Mouse (Mus musculus): Measurements from ENCODE around the gene Dcaf8. TPM values are rescaled to one million over a fixed set of nuclear protein-coding genes. Genes with fewer than 3 reads are reported as not detected.

The Dcaf8 gene
- total RNA-seq, 2 experiments from 2014 or later: 131 to 134 TPM

- intact Hi-C loops (cut with DNase I; ENCODE audit: low total_unique reads): no loop called here
Observed at GRCm38 (mm10) chr1:172140825-172141224, 7.1 kb upstream of the Dcaf8 start.

GRCm38 (mm10) chr1:172141529-172141928, 6.4 kb upstream of the Dcaf8 start:
- no peak for DNase-seq

More at GRCm38 (mm10) chr1:172140825-172141224, 7.1 kb upstream of the Dcaf8 start:
- DNase-seq: no peak

GRCm38 (mm10) chr1:172143570-172143969, 4.3 kb upstream of the Dcaf8 start:
- DNase-seq: no peak
- intact Hi-C loops (cut with DNase I; ENCODE audit: low total_unique reads): no loop called here

More at GRCm38 (mm10) chr1:172141529-172141928, 6.4 kb upstream of the Dcaf8 start:
- intact Hi-C loops (cut with DNase I; ENCODE audit: low total_unique reads): no loop called here

GRCm38 (mm10) chr1:172148279-172148954, 533 bp downstream of the Dcaf8 start:
- DNase-seq: peak; percentile 24
- intact Hi-C loops (cut with DNase I; ENCODE audit: low total_unique reads): no loop called here

- no peak for DNase-seq
- intact Hi-C loops (cut with DNase I; ENCODE audit: low total_unique reads): no loop called here
Observed at GRCm38 (mm10) chr1:172148955-172149815, 1.3 kb downstream of the Dcaf8 start.

GRCm38 (mm10) chr1:172154536-172154935, 6.7 kb downstream of the Dcaf8 start:
- intact Hi-C loops (cut with DNase I; ENCODE audit: low total_unique reads): no loop called here
- DNase-seq: no peak

GRCm38 (mm10) chr1:172155518-172155917, 7.6 kb downstream of the Dcaf8 start:
- intact Hi-C loops (cut with DNase I; ENCODE audit: low total_unique reads): no loop called here
- no peak for DNase-seq

- intact Hi-C loops (cut with DNase I; ENCODE audit: low total_unique reads): loop anchor here (10.0 kb wide), 1 partner anchor 85 kb away; no protein-coding TSS in a partner anchor
- DNase-seq: no peak
Observed at GRCm38 (mm10) chr1:172159970-172160369, 12.1 kb downstream of the Dcaf8 start.

- DNase-seq: no peak
- intact Hi-C loops (cut with DNase I; ENCODE audit: low total_unique reads): loop anchor here (10.0 kb wide), 1 partner anchor 84 kb away; no protein-coding TSS in a partner anchor
Observed at GRCm38 (mm10) chr1:172160508-172160907, 12.6 kb downstream of the Dcaf8 start.

- DNase-seq: no peak
- intact Hi-C loops (cut with DNase I; ENCODE audit: low total_unique reads): loop anchor here (10.0 kb wide), 1 partner anchor 83 kb away; no protein-coding TSS in a partner anchor
Observed at GRCm38 (mm10) chr1:172162009-172162408, 14.1 kb downstream of the Dcaf8 start.

GRCm38 (mm10) chr1:172162959-172163358, 15.1 kb downstream of the Dcaf8 start:
- no peak for DNase-seq
- intact Hi-C loops (cut with DNase I; ENCODE audit: low total_unique reads): loop anchor here (10.0 kb wide), 1 partner anchor 82 kb away; no protein-coding TSS in a partner anchor

GRCm38 (mm10) chr1:172167911-172168310, 20.0 kb downstream of the Dcaf8 start:
- DNase-seq: no peak
- intact Hi-C loops (cut with DNase I; ENCODE audit: low total_unique reads): loop anchor here (10.0 kb wide), 1 partner anchor 77 kb away; no protein-coding TSS in a partner anchor

- intact Hi-C loops (cut with DNase I; ENCODE audit: low total_unique reads): loop anchor here (10.0 kb wide), 1 partner anchor 75 kb away; no protein-coding TSS in a partner anchor
- no peak for DNase-seq
Observed at GRCm38 (mm10) chr1:172169809-172170208, 21.9 kb downstream of the Dcaf8 start.

GRCm38 (mm10) chr1:172172381-172172780, 24.5 kb downstream of the Dcaf8 start:
- intact Hi-C loops (cut with DNase I; ENCODE audit: low total_unique reads): no loop called here
- no peak for DNase-seq

GRCm38 (mm10) chr1:172173181-172173580, 25.3 kb downstream of the Dcaf8 start:
- intact Hi-C loops (cut with DNase I; ENCODE audit: low total_unique reads): no loop called here
- no peak for DNase-seq

GRCm38 (mm10) chr1:172177791-172178190, 29.9 kb downstream of the Dcaf8 start:
- intact Hi-C loops (cut with DNase I; ENCODE audit: low total_unique reads): no loop called here
- DNase-seq: no peak

- intact Hi-C loops (cut with DNase I; ENCODE audit: low total_unique reads): no loop called here
Observed at GRCm38 (mm10) chr1:172179102-172179501, 31.2 kb downstream of the Dcaf8 start.

GRCm38 (mm10) chr1:172180881-172181280, 33.0 kb downstream of the Dcaf8 start:
- no peak for DNase-seq
- intact Hi-C loops (cut with DNase I; ENCODE audit: low total_unique reads): no loop called here

More at GRCm38 (mm10) chr1:172179102-172179501, 31.2 kb downstream of the Dcaf8 start:
- no peak for DNase-seq

GRCm38 (mm10) chr1:172181777-172182176, 33.9 kb downstream of the Dcaf8 start:
- DNase-seq: no peak
- intact Hi-C loops (cut with DNase I; ENCODE audit: low total_unique reads): no loop called here

GRCm38 (mm10) chr1:172183056-172183455, 35.2 kb downstream of the Dcaf8 start:
- intact Hi-C loops (cut with DNase I; ENCODE audit: low total_unique reads): no loop called here
- DNase-seq: no peak

All from gastrocnemius, postnatal 14 days (tissue).